Mouse (Mus musculus): Measurements from ENCODE around the gene Gal3st3.
"Not testable (repeated sequence)": the region's sequence is repeated elsewhere in the genome, so short reads cannot be mapped to it uniquely, and the experiment has no call there.

Gene Gal3st3

DNA sequence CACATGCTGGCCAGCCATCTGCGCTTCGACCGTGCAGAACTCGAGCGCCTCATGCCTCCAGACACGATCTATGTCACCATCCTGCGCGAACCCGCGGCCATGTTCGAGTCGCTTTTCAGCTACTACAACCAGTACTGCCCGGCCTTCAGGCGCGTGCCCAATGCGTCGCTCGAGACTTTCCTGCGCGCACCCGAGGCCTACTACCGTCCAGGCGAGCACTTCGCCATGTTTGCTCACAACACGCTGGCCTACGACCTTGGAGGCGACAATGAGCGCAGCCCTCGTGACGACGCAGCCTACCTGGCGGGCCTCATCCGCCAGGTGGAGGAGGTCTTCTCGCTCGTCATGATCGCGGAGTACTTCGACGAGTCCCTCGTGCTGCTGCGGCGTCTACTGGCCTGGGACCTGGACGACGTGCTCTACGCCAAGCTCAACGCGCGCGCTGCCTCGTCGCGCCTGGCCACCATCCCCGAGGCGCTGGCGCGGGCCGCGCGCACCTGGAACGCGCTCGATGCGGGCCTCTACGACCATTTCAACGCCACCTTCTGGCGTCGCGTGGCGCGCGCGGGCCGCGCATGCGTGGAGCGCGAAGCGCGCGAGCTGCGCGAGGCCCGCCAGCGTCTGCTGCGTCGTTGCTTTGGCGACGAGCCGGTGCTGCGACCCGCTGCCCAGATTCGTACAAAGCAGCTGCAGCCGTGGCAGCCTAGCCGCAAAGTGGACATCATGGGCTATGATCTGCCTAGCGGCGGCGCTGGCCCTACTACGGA is 9.0 kb downstream of the Gal3st3 start:
- DNase-seq (ENCODE audit: low read depth, low spot score), result no peak

DNA sequence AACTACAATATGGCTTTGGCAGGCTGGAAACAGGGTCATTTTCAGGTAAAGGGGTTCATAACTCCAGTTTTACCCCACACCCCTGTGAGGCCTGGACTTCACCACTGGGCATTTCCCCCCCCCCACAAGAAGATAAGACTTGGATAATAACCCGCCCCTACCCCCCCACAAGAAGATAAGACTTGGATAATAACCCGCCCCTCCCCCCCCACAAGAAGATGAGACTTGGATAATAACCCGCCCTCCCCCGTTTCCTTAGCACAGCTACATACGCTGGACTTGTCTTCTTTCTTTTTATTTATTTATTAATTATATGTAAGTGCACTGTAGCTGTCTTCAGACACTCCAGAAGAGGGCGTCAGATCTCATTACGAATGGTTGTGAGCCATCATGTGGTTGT is 10.9 kb downstream of the Gal3st3 start:
- DNase-seq (ENCODE audit: low read depth, low spot score), result no peak

DNA sequence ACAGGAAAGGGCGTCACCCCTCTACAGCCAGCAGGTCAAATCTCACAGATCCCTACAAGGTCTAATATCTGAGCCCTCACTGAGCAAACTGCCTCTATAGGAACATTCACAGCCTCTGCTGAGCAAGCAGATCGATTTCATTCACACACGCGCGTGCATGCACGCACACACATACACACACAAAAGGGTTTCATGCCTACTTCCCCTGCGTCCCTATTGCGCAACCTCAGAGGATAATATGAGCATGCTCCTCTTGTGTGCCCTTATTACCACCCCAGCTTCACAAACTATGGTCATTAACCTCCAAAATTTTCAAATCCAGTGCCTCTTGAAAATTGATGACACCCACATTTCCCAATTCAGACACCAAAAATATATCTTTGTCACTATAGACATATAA is 15.1 kb downstream of the Gal3st3 start:
- no peak for DNase-seq (ENCODE audit: low read depth, low spot score)

DNA sequence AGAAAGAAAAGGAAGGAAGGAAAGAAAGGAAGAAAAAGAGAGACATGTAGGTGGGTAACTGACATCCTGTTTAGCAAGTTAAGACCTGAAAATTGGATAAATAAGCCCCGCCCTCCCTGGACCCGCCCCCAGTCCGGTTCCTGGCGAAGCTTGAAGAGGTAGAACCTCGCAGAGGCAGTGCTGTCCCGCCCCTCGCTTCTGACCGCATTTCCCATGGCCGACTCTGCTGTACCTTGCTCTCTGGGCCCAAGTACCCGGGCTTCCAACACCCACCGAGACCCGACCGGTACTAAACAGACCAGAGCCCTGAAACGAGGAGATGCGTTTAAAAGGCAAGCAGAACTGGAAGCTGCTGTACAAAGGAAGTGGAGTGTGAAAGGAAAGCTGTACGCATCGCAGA is 25.7 kb downstream of the Gal3st3 start:
- no peak for DNase-seq (ENCODE audit: low read depth, low spot score)

DNA sequence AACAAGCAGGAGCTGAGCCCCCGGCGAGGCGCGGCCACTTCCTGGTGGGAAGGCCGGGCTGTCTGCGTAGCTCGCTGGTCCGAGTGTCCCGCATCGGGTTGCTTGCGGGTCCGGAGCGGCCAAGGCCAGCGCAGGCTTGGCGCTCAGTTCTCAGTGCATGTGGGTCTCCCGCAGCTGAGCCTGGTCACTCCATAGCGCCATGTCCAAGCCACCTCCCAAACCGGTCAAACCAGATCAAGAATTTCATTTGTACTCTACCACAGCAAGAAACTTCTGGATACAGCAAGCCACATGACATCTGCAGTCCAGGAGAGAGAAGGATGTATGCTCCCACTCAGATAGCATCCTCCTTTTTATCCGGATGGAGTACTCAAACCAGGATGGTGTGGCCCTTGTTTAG is 29.8 kb downstream of the Gal3st3 start:
- no peak for DNase-seq (ENCODE audit: low read depth, low spot score)

DNA sequence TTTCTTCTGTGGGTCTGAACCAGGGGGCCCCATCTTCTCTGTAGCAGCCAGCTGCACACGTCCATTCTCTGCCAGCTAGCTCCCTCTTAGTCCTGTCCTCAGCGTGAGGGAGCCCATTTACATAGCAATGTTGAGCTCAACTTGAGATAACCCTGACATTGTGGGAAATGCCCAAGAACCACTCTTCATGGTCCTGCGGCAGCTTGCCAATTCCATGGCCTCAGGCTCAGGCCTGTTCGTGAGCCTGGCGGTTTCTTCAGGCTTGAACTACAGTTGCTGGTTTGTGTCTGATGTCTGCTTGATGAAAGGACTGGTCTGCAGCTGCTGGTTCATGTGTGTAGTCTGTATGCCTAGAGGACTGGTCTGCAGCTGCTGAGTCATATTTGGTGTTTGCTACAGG is 36.6 kb downstream of the Gal3st3 start:
- no peak for DNase-seq (ENCODE audit: low read depth, low spot score)

DNA sequence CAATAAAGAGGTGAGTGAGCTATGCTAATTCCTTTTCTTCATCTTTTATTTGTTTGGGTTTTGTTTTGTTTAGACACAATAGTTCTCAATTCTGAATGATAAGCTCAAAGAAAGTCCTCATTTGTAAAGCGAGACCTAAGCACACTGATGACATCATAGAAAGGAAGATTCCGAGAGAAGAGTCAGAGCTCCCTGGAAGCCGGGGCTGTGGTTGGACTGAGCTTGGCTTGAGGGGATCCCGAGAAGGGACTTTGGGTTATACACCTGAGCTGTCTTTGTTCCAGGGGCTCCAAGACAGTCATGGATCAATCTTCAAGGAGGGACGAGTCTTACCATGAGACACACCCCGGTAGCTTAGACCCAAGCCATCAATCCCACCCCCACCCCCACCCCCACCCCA is 37.3 kb downstream of the Gal3st3 start, which contains the start of gene Catsper1:
Gene Catsper1 (plus strand): TSS at position 301 of the 400 bp plus-strand sequence.
- no peak for DNase-seq (ENCODE audit: low read depth, low spot score)

DNA sequence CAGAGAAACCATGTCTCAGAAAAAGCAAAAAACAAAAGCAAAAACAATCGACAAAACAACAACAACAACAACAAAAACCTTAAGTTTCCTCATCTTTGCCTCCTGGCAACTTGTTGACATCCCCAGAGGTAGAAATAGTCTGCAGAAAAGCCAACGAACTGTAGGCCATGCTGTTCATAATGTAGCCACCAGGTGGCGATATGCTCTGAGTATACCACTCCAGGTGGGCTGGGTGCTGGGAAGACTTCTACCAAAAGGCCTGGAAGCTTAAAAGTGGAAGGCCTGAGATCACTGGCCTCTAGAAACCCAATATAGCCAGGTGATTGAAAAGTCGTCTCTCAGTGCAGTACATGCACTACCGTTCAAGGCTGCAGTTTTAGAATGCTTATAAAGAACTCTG is 39.8 kb downstream of the Gal3st3 start:
- peak; percentile 54 for DNase-seq (ENCODE audit: low read depth, low spot score)

DNA sequence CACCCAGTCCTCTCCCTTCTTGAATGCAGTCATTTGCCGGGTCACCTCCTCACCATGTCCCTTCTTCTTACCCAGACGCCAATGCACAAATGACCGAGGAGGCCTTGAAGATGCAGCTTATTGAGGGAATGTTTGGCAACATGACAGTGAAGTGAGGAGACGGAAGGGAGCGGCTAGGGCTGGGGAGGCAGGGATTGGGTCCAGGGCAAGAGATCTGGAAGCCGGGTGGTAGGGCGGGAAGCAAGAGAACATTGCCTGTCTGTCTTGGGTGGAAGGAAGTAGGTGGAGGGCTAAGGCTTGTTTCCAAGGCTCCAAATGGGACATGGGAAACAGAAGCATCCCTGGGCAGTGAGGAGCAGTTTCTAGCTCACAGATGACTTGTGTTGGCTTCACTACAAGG is 43.2 kb downstream of the Gal3st3 start:
- DNase-seq (ENCODE audit: low read depth, low spot score), result no peak

- no peak for DNase-seq (ENCODE audit: low read depth, low spot score)
These were observed 47.4 kb downstream of the Gal3st3 start for GRCm38 (mm10) chr19:5345297-5346131.

- no peak for DNase-seq (ENCODE audit: low read depth, low spot score)
These were observed 49.9 kb downstream of the Gal3st3 start for GRCm38 (mm10) chr19:5348064-5348463.

- DNase-seq (ENCODE audit: low read depth, low spot score), result no peak
These were observed 50.7 kb downstream of the Gal3st3 start for GRCm38 (mm10) chr19:5348526-5349501.

- not testable (repeated sequence) for DNase-seq (ENCODE audit: low read depth, low spot score)
These were observed 51.4 kb downstream of the Gal3st3 start, which contains the start of gene Cst6 for GRCm38 (mm10) chr19:5349502-5349873. TSS of gene Cst6 (minus strand) at chr19:5349574.

GRCm38 (mm10) chr19:5353609-5354008 is 55.5 kb downstream of the Gal3st3 start:
- DNase-seq (ENCODE audit: low read depth, low spot score), result no peak

DNA sequence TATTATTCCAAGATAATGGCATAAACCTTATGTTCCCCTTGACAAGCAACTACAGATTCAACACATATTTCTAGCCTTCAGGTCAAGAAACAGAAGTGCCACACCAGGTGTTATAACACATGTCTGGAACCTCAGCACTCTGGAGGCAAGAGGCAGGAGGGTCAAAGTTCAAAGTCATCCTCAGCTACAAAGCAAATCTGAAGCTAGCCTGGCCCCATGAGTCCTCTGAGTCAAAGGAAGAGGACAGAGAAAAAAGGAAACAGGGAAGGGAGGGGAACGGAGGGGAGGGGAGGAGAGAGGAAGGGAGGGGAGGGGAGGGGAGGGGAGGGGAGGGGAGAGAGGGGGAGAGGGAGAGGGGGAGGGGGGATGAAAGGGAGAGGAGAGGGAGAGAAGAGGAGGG is 57.9 kb downstream of the Gal3st3 start:
- DNase-seq (ENCODE audit: low read depth, low spot score), result no peak

Measured in c-Kit-negative CD71-positive TER-119-positive erythroid progenitor cells, embryonic 14.5 days (primary cell).